Mouse (Mus musculus): ENCODE results near the gene Abcg4. TPM values are rescaled to one million over a fixed set of nuclear protein-coding genes. Genes with fewer than 3 reads are reported as not detected.
A peak's percentile ranks its signal among the peaks of the same experiment; 100 is the strongest.

The Abcg4 gene
- total RNA-seq, 2 experiments from 2014 or later: 1.3 to 1.7 TPM

DNA sequence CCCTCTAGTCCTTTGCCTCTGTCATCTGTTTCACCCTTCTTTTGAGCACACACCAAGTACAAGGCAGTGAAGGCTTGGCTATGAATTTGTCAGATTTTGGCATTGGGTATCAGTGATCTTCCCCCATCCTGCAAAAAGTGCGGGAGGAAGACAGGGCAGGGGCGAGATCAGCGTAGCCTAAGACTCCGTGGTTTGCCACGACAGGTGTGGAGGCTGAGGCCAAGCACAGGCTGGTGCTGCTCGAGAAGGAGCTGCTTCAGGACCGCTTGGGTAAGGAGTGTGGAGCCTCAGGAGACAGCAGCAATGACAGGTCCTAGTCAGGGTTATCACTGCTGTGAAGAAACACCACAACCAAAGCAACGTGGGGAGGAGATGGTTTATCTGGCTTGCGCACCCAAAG lies 47.0 kb downstream of the Abcg4 start:
- ATAC-seq (ENCODE audit: poor library complexity, severe bottlenecking): no peak

DNA sequence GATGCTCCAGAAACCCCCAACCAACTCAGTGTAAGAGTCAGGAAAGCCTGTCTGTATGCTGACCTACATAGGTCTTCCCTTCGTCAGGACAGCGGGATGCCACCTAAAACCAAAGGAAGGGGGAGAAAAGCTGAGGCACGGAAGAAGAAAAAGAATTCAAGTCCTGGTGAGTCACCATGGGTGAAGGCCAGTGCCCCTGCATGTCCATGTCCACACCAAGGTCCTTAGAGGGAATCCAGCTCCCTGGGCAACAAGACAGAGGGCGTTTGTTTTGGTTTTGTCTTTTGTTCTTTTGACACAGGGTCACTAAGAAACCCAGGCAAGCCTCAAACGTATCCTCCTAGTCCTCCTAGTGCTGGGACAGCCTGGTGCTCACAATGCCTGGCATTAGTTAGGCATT lies 47.5 kb downstream of the Abcg4 start:
- ATAC-seq (ENCODE audit: poor library complexity, severe bottlenecking): no peak

DNA sequence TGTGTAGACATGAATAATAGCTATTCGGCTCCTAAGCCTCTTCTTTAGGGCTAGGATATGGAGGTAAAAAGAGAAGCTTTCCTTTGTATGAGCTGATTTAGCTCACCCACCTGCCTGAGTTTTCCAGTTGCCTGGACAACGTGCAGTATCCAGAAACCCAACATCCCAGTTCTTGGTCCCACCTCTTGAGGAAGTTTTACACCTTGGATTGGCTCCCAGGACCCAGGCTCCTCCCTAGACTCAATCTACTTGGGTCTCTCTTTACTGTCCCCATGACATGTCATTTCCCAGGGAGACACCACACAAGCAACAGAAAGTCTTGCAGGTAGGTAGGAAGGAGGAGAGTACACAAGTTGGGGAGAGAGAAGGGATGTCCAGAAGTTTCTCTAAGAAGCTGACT lies 48.0 kb downstream of the Abcg4 start, which contains the start of gene Ccdc153:
Gene Ccdc153 (plus strand): TSS at position 278 of the 400 bp plus-strand sequence.
- ATAC-seq (ENCODE audit: poor library complexity, severe bottlenecking): no peak

DNA sequence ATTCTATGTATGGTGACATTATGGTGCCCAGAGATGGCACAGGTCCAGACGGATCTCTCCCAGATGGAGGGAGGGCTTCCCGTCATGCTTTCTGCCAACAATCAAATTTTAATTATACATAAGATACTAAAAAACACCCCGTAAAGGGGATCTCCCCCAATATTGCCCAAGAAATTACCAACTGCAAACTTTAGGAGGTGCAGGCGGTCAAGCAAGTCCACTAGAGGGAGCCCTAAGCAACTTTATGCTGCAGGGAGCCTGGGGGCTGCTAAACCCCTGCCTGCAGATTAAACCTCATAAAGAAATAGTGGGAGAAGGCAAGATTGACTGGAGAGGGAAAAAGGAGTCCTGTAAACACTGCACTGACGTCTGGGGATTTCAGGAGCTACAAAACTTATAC lies 49.0 kb downstream of the Abcg4 start:
- ATAC-seq (ENCODE audit: poor library complexity, severe bottlenecking): peak; percentile 63

DNA sequence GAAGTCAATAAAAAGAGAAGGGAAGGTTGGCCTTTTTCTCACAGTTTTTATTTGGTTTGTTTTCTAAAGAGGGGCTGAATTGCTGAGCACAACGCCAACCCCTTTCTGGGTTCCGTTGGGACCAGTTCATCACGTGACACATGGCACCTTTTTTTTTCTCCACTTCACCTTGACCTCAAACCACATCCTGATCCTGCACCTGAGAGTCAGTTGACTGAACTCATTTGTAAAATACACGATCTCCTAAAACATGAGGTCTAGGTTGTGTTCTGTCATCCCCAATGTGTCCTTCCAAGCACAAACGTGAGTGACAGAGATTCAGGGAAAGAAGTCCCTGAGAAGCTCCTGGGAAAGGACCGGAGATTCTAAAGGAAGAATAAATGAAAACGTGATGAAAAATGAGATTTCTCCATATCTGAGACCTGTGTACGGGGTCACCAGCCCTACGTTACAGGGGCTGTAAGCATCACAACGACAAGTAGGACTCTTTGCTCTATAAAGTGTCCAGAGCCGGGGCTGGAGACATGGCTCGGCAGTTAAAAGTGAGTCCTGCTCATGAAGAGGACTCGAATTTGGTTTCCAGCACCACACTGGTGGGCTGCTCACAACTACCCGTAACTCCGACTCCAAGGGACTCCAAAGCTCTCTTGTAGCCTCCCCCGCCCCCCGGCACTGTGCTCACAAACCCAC lies 49.8 kb downstream of the Abcg4 start:
- ATAC-seq (ENCODE audit: poor library complexity, severe bottlenecking): no peak

DNA sequence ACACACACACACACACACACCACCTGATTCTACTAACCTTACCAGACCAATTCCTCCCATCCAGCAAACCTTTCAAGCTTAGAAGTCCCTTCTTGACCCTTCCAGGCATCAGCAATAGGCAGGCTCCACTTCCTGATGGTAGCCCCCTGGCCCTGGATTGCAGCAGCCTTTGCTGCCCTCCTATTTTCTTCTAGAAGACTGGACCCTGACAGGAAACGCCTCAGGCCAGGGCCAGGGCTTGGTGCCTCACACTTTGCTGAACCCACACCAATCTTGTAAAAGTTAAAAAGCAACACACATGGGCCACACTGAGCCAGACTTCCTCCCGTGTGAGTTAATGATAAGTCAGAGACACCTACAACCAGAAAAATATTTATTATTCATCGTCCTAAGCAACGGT lies 51.3 kb downstream of the Abcg4 start:
- no peak for ATAC-seq (ENCODE audit: poor library complexity, severe bottlenecking)

DNA sequence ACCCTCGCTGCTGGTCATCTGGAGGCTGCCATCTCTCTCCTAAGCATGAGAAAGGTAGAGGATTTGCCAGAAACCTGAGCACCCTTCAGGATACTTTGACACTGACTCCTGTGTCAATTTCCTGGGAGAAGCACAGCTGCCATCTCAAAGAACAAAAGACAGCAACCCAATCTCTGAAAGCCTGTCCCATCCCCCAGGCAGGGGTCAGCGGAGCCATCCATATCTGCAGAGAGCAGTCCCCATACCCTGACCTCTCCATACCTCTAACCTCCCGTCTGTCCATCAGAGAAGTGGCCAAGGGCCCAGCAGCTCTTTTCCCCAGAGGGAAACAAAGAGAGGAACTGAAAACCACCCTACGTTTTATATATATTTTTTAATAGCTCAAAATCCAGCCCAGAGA lies 51.8 kb downstream of the Abcg4 start:
- no peak for ATAC-seq (ENCODE audit: poor library complexity, severe bottlenecking)

DNA sequence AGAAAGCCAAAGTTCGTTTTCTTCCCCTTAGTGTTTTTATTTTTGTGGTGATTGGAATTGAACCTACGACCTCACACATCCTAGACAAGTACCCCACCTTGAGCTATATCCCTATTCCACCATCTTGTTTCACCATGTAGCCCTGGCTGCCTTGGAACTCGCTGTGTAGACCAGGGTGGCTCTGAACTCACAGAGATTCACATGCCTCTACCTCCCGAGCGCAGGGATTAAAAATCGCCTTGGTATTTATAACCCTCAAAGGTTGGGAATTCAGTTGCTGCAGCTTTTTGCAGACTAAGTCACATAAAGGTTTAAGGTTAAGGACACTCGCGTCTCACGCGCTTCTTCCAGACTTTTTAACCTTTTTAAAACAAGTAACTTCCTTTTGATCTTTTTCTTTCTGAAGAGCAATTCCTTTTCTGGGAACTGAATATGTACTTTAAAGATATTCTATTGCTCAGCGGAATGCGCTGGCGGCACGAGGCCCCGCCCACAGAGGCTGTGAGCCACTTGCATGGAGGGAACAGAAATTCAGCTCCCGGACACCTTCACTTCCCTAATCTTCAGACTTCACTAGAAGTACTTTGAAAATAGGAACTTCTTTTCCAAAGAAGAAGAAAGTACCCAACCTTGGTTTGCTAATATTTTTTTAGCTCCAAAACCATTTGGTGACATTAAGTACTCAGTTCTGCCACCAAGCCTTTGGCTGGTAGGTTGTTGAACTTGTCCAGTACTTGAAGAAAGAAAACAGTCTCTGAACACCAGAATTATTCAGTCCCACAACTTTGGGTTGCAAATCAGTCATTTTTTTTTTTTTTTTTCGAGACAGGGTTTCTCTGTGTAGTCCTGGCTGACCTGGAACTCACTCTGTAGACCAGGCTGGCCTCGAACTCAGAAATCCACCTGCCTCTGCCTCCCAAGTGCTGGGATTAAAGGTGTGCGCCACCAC lies 53.7 kb downstream of the Abcg4 start:
- ATAC-seq (ENCODE audit: poor library complexity, severe bottlenecking): peak; percentile 63

DNA sequence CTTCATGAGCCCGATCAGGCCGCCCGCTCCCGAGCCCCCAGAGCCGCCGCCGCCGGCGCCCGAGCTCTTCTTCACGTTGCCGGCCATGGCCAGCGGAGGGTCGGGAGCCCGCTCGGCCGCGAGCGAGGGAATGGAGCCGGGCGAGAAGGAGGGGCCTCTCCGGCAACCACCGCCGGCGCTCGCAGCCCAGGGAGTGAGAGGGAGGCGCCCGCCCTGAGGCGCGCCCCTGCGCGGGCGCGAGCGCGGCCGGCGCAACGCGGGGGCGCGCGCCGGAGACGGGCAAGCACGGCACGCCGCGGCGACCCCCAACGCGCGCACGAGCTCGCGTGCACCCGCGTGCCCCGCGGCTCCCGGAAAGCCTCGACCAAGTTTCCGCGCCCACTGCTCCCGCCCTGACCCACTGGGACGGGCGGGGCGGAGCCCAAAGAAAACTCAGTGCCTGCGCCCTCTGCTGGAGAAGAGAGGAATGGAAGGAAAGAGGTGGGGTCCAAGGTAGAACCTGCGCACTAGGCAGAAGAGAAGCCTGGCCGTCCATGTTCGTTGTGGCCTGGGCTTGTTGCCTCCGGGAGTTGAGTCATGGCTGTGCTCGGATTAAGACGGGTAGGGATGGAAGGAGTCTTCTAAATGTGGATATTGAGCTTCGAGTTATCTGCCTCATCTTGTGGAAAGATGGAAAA lies 54.5 kb downstream of the Abcg4 start, which contains the start of gene Cbl:
Gene Cbl (minus strand): TSS at position 248 of the 677 bp plus-strand sequence.
- peak; percentile 85 for ATAC-seq (ENCODE audit: poor library complexity, severe bottlenecking)

DNA sequence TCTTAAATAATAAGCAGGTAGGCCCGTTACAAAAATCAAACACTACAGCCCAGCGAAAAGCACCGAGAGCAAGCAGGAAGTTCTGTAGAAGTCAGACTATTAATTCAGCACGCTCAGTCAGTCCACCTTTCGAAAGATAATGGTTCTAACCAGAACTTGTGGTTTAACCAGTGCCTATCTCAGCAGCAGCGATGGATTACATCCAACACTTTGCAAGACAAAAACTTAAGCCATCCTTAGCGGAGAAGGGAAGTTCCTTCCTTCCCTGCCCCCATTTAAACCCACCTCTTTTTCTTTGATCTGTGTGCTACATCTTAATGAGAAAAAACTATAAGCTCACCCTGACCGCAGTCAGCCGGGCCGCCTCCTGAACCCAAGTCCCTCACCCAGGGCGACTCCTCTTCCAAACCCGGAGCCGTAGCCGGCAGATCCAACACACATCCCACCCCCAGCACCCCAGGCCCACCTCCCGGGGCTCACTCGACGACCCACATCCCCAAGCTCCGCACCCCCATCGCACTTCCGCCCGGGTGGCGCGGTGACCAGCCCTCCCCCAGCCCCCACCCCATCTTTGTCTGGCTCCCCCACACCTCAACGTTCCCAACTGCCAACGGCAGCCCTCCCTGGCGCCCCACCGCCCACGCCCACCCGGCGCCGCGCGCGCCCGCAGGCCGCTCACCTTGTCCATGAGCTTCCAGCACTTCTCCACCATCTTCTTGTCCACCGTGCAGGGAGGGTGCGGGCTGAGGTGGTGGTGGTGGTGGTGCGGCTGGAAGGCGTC lies 55.2 kb downstream of the Abcg4 start:
- no peak for ATAC-seq (ENCODE audit: poor library complexity, severe bottlenecking)

DNA sequence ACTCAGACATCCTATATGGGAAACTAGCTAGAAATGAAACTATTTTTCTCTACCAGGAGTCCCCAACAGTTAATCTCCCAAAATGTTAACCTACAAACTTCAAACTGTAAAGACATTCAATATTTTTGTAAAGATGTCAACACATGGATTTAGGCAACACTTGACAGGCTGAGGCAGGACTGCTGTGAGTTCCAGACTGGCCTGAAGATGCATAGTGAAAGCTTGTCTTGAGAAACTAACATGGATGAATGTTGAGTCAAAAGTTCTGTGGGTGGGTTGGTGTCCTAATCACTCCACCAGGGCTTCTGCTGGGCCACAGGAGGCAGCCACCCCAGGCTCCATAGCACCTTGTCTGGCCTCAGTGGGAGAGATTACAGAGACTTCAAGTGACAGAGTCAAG lies 56.8 kb downstream of the Abcg4 start:
- ATAC-seq (ENCODE audit: poor library complexity, severe bottlenecking): no peak

DNA sequence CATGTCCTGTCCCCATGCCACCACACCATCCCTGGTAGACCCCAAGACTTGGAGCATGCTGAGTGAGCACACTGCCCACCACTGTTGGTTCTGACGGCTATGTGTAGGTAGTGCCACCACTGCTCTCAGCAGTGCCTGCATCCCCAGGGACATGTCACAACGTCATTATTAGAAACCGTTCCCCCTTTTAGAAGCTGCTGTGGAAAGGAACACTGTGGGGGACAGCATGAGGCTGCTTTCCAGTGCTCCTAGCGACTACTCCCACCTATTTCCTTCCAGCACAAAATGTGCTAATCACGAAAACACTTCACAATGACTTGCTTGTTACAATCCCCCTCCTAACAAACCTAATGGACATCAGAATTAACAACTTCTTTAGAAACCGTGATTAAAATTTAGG lies 62.4 kb downstream of the Abcg4 start:
- no peak for ATAC-seq (ENCODE audit: poor library complexity, severe bottlenecking)

Other genes with a start within 250 kb of the Abcg4 start
- 16.0 and 16.7 TPM in 2 replicates for gene Thy1, start 245.2 kb downstream of the Abcg4 start, total RNA-seq (2015)
- 7.5 and 10.5 TPM in 2 replicates for gene Thy1, start 245.2 kb downstream of the Abcg4 start, total RNA-seq (2017)
- gene Usp2, start 221.6 kb downstream of the Abcg4 start, total RNA-seq (2015): 1.3 and 4.5 TPM in 2 replicates
- 1.1 and 1.3 TPM in 2 replicates for gene Usp2, start 221.6 kb downstream of the Abcg4 start, total RNA-seq (2017)
- not detected in 2 replicates for gene Mfrp, start 186.9 kb downstream of the Abcg4 start, total RNA-seq (2015)
- gene Mfrp, start 186.9 kb downstream of the Abcg4 start, total RNA-seq (2017): 0.24 TPM in 1 of 2 replicates, not detected in the other
- gene C1qtnf5, start 181.4 kb downstream of the Abcg4 start, total RNA-seq (2015): 0.27 TPM in 1 of 2 replicates, not detected in the other
- 0.40 TPM in 1 of 2 replicates, not detected in the other for gene C1qtnf5, start 181.4 kb downstream of the Abcg4 start, total RNA-seq (2017)
- gene Gm49380, start 175.1 kb downstream of the Abcg4 start, total RNA-seq (2015): not detected in 2 replicates
- gene Gm49380, start 175.1 kb downstream of the Abcg4 start, total RNA-seq (2017): not detected in 2 replicates
- 35.9 and 36.7 TPM in 2 replicates for gene Rnf26, start 175.1 kb downstream of the Abcg4 start, total RNA-seq (2015)
- gene Rnf26, start 175.1 kb downstream of the Abcg4 start, total RNA-seq (2017): 16.3 and 20.9 TPM in 2 replicates
- 1.6 TPM in 2 replicates for gene Mcam, start 154.1 kb downstream of the Abcg4 start, total RNA-seq (2015)
- gene Mcam, start 154.1 kb downstream of the Abcg4 start, total RNA-seq (2017): 3.2 and 5.8 TPM in 2 replicates
- 179 and 180 TPM in 2 replicates for gene Cbl, start 54.6 kb downstream of the Abcg4 start, total RNA-seq (2015)
- gene Cbl, start 54.6 kb downstream of the Abcg4 start, total RNA-seq (2017): 45.3 and 70.2 TPM in 2 replicates
- gene Ccdc153, start 47.9 kb downstream of the Abcg4 start, total RNA-seq (2015): not detected in 2 replicates
- gene Ccdc153, start 47.9 kb downstream of the Abcg4 start, total RNA-seq (2017): not detected in 2 replicates
- gene Pdzd3, start 37.1 kb downstream of the Abcg4 start, total RNA-seq (2015): 0.07 and 0.34 TPM in 2 replicates
- not detected in 2 replicates for gene Pdzd3, start 37.1 kb downstream of the Abcg4 start, total RNA-seq (2017)
- gene Nlrx1, start 20.0 kb downstream of the Abcg4 start, total RNA-seq (2015): 9.5 and 13.1 TPM in 2 replicates
- 12.1 and 12.4 TPM in 2 replicates for gene Nlrx1, start 20.0 kb downstream of the Abcg4 start, total RNA-seq (2017)
- gene Hinfp, start 17.1 kb upstream of the Abcg4 start, total RNA-seq (2015): 12.3 and 18.4 TPM in 2 replicates
- 13.1 and 15.3 TPM in 2 replicates for gene Hinfp, start 17.1 kb upstream of the Abcg4 start, total RNA-seq (2017)
- gene C2cd2l, start 31.7 kb upstream of the Abcg4 start, total RNA-seq (2015): 12.0 and 16.4 TPM in 2 replicates
- gene C2cd2l, start 31.7 kb upstream of the Abcg4 start, total RNA-seq (2017): 11.0 and 13.4 TPM in 2 replicates
- 37.7 and 39.4 TPM in 2 replicates for gene Dpagt1, start 37.4 kb upstream of the Abcg4 start, total RNA-seq (2015)
- gene Dpagt1, start 37.4 kb upstream of the Abcg4 start, total RNA-seq (2017): 15.2 and 17.4 TPM in 2 replicates
- gene H2afx, start 46.1 kb upstream of the Abcg4 start, total RNA-seq (2015): 136 and 144 TPM in 2 replicates
- gene H2afx, start 46.1 kb upstream of the Abcg4 start, total RNA-seq (2017): 239 and 262 TPM in 2 replicates
- 63.1 and 83.4 TPM in 2 replicates for gene Hmbs, start 55.6 kb upstream of the Abcg4 start, total RNA-seq (2015)
- gene Hmbs, start 55.6 kb upstream of the Abcg4 start, total RNA-seq (2017): 31.2 and 41.1 TPM in 2 replicates
- 19.2 and 19.4 TPM in 2 replicates for gene Vps11, start 73.1 kb upstream of the Abcg4 start, total RNA-seq (2015)
- 22.7 and 26.8 TPM in 2 replicates for gene Vps11, start 73.1 kb upstream of the Abcg4 start, total RNA-seq (2017)
- 27.2 and 29.7 TPM in 2 replicates for gene Hyou1, start 90.9 kb upstream of the Abcg4 start, total RNA-seq (2015)
- gene Hyou1, start 90.9 kb upstream of the Abcg4 start, total RNA-seq (2017): 48.3 and 49.7 TPM in 2 replicates
- 19.7 and 23.5 TPM in 2 replicates for gene Slc37a4, start 108.2 kb upstream of the Abcg4 start, total RNA-seq (2015)
- gene Slc37a4, start 108.2 kb upstream of the Abcg4 start, total RNA-seq (2017): 14.8 and 28.3 TPM in 2 replicates
- gene Rps25, start 118.5 kb upstream of the Abcg4 start, total RNA-seq (2015): 2,100 and 2,121 TPM in 2 replicates
- gene Rps25, start 118.5 kb upstream of the Abcg4 start, total RNA-seq (2017): 1,309 and 1,413 TPM in 2 replicates
- gene Trappc4, start 119.0 kb upstream of the Abcg4 start, total RNA-seq (2015): 91.3 and 95.4 TPM in 2 replicates
- 24.1 and 32.5 TPM in 2 replicates for gene Trappc4, start 119.0 kb upstream of the Abcg4 start, total RNA-seq (2017)
- gene Ccdc84, start 130.0 kb upstream of the Abcg4 start, total RNA-seq (2015): 24.5 TPM in 2 replicates
- gene Ccdc84, start 130.0 kb upstream of the Abcg4 start, total RNA-seq (2017): 19.8 and 27.1 TPM in 2 replicates
- gene Foxr1, start 152.5 kb upstream of the Abcg4 start, total RNA-seq (2015): not detected in 2 replicates
- gene Foxr1, start 152.5 kb upstream of the Abcg4 start, total RNA-seq (2017): not detected in 2 replicates
- gene Upk2, start 166.4 kb upstream of the Abcg4 start, total RNA-seq (2015): not detected in 2 replicates
- gene Upk2, start 166.4 kb upstream of the Abcg4 start, total RNA-seq (2017): not detected in 2 replicates
- 6.0 TPM in 2 replicates for gene Bcl9l, start 194.2 kb upstream of the Abcg4 start, total RNA-seq (2015)
- 2.6 and 3.0 TPM in 2 replicates for gene Bcl9l, start 194.2 kb upstream of the Abcg4 start, total RNA-seq (2017)